ENCODE assay signal across 17 mouse cellular contexts in genomic region chr19:27183511-27183910, GRCm38 (mm10).
"Had no signal": no experiment of that assay in that cellular context is flagged by ENCODE, and none has a peak within 500 bp of the region (broad histone marks: within the 10 kb centered on the region; RNA-seq: fewer than 3 reads in every experiment).

No protein-coding gene starts in this region.

- H3K27ac ChIP-seq: lung, embryonic 15.5 days; macrophage; midbrain, embryonic 13.5 days; midbrain, embryonic 15.5 days; neural tube, embryonic 12.5 days had no signal

- H3K4me1 ChIP-seq: megakaryocyte, embryonic 14.5 days; midbrain, embryonic 13.5 days; neural tube, embryonic 12.5 days had no signal

- H3K4me2 ChIP-seq: lung, embryonic 15.5 days; midbrain, embryonic 11.5 days; midbrain, embryonic 13.5 days; midbrain, embryonic 15.5 days; neural tube, embryonic 12.5 days had no signal

- H3K36me3 ChIP-seq: lung, embryonic 15.5 days; midbrain, embryonic 13.5 days; midbrain, embryonic 15.5 days; neural tube, embryonic 12.5 days had no signal

- H3K4me3 ChIP-seq: lung, embryonic 15.5 days; megakaryocyte, embryonic 14.5 days; midbrain, embryonic 13.5 days; midbrain, embryonic 15.5 days; neural tube, embryonic 12.5 days had no signal

- DNase-seq: liver, postnatal 0 days; lung, adult 2 months; lung, postnatal 14 days; lung, postnatal 36 days; right cerebral cortex, postnatal 14 days; spleen, adult 18-20 months; thymus, adult 18-20 months; thymus, postnatal 25 days; thymus, postnatal 4 days had no signal

- H3K9ac ChIP-seq: liver, postnatal 0 days; lung, embryonic 15.5 days; midbrain, embryonic 13.5 days; midbrain, embryonic 15.5 days; neural tube, embryonic 12.5 days had no signal

- ATAC-seq: liver, postnatal 0 days; lung, postnatal 0 days; midbrain, embryonic 13.5 days; midbrain, embryonic 15.5 days had no signal

- H3K27me3 ChIP-seq: lung, embryonic 15.5 days; megakaryocyte, embryonic 14.5 days; midbrain, embryonic 13.5 days; midbrain, embryonic 15.5 days; neural tube, embryonic 12.5 days had no signal

- H3K9me3 ChIP-seq: lung, embryonic 15.5 days; megakaryocyte, embryonic 14.5 days; midbrain, embryonic 13.5 days; midbrain, embryonic 15.5 days; neural tube, embryonic 12.5 days had no signal
